Mouse (Mus musculus) liver (tissue): Measurements from ENCODE around the gene Hspb8.
"Not testable (repeated sequence)": the region's sequence is repeated elsewhere in the genome, so short reads cannot be mapped to it uniquely, and the experiment has no call there.

Source experiments
- DNase-seq: peaks from one replicate; pipeline ENCODE4 v3.0.0-alpha.2; 2020; ENCODE audit warnings: mixed read lengths

Hspb8 gene

DNA sequence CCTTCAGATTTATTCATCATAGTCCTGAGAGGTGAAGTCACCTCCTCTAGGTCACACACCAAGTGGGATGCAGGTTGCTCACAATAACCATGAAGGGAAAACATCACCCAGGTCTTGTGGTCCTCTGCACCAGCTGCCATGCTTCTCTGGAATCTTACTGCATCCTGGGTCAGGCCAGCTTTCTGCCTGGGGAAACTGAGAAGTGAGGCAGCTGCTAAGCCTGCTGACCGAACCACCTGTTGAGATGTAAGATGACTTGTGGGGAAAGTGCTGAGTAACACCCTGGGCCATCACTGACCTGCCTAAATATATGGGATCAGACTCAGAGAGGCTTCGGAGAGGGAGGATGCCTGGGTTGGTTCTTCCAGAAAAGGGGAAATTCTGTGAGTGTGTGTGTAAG is 4.0 kb upstream of the Hspb8 start:
- no peak for DNase-seq

DNA sequence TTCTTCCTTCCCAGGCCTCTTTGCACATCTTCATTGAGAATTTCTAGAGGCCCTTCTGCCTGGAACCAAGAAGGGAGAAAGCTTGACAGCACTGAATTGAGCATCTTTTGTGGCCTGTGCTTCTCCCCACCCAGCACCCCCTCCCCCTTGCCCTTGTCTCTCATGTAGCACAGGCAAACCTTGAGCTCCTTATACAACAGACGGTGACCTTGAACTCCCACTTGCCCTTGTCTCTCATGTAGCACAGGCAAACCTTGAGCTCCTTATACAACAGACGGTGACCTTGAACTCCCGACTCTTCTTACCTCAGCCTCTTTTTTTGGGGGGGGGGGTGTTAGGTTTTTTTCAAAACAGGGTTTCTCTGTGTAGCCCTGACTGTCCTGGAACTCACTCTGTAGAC is 3.0 kb upstream of the Hspb8 start:
- not testable (repeated sequence) for DNase-seq

DNA sequence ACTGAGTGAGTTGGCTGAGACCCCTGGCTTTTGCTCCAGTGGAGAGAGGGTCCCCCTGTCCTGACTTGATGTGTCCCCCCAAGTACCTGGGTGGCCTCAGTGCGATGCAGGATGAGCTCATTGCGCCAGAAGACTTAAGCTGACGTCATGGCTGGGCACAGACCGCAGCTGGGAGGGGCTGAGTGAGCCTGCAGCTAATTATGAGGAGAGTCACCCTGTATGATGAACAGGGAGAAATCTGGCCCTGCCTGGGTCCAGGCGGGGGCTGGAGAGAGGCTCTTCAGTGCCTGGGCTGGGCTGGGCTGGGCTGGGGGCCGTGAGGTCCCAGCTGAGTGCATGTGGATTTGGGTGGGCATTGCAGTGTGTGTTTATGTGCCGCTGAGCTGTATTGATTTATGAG is 2.6 kb upstream of the Hspb8 start:
- no peak for DNase-seq

DNA sequence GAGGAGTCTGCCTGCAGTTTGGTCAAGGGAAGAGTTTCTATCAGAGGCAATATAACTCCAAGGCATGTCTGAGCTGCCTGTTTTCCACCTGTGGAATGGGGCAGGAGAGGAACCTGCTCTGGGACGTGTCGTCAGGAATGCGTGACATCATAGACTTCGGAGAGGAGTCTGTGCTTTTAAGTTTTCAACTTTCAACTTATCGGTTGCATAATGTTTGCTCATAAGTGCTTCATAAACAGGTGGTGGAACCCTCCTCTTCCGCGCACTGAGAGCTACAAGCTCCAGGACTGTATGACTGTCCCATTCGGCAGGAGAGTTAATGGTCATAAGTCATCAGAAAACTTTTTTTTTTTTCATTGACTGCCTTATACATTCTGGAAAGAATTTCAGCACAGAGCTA is 1.1 kb upstream of the Hspb8 start:
- no peak for DNase-seq

DNA sequence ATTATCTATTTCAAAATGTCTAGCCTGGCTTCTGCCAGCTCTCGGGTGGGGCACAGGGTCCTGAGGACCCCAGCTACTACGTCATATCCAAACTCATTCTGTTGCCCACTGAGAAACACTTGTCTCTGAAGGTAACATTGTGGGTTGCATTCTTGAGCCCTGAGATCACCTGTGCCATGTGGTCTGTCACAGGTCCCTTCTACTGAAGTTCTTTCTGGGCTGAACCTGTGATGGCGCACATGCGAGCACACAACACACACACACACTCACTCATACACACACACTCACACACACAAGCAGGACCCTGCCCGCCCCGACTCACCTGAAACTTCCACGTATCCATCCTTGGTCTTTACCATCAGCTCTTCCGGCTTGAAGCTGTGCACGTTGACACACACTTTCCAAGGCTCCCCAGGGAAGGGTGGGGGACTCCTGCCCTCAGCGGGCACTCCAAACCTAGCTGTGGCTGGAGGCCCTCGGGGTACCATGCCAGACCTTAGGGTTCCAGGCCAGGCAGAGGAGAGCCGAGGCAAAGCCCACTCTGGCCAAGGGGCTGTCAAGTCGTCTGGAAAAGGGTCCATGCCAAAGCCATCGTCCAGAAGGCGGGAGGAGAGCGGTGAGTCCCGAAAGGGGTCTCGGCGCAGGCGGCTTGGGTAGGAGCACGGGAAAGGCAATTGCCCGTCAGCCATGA is 728 bp downstream of the Hspb8 start:
- no peak for DNase-seq

DNA sequence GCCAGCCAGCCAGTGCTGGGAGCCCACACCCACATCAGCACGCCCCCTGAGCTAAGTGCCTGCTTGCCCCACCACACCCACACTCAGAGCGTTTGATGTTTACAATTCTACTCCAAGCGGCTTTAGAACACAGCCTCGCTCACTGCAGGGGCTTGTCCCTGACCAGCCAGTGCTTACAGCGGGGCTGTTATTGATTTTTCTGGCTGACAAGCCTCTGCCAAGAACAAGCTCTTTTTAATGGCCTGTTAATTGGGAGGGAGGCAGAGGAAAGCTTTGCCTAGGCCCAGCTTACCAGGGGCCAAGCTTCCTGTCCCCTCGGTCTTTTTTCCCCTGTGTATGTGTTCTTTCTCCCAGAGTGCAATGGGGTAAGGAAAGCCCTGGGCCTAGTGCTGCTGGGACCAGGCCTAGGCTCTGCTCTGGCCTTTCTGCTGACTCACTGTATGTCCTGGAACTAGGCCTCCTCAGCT is 1.9 kb downstream of the Hspb8 start:
- peak; percentile 40 for DNase-seq

DNA sequence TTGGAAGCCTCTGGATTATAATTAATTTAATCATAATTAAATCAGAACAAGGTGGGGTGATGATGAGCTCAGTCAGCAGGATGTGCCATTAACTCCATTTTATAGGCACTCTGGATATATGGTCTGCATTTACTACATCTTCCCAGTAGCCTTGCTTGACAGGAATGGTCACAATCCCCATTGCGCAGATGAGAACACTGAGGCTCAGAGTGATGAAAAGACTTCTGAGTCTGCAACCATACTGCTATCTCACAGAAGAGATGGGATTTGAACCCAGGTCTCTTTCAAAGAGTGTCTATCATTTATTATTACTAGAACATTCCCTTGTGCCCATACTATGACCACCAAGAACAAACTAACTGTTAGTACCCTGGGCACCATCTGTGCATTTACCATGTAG is 2.5 kb downstream of the Hspb8 start:
- DNase-seq: no peak

DNA sequence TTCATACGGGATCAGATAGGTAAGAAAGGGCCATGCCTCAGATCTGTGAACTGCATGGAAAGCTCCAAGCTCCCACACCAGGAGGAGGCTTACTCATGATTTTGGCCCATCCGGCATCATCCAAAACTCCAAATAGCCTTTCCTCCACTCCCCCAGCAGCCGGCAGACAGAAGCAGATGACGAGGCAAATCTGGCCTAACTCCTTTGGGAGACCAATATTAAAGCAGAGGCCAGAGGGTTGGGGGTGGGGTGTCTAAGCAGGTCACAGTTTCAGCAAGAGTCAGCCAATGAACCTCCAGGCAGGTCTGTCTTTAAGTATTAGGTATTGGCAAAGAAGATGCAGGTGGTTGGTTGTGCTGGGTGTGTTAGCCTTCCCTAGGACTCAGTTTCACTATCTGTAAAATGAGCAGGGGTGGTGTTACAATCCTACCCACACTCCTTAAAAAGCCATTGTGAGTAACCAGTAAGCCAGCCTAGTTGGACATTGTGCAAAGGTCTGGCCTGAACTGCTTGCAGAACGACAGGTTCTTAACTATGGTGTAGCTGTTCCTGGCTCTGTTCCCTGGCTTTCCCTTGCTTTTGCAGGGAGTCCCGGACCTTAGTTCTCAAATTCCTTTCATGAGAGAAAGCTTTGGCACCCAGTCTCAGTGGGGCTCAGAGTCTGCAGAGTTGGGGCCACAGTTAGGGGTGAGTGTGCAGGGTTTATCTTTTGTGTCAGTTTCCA is 3.2 kb downstream of the Hspb8 start:
- DNase-seq: no peak

DNA sequence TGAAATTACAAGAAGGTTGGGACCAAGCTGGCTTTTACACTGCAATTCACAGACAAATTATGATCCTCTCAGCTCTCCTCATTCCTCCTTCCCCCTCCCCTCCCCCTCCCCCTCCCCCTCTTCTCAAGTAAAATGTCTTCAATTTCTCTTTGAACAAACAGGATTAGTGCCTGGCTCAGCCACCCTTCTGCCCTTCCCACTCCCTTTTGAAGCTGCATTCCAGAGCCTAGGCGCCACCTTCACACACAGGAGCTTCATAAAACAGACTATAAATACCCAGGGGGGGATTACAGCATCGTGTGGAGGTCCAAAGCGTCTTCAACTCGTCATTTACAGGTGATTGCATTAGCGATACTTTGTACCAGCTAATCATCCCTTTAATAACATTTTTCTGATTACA is 6.5 kb downstream of the Hspb8 start:
- no peak for DNase-seq

DNA sequence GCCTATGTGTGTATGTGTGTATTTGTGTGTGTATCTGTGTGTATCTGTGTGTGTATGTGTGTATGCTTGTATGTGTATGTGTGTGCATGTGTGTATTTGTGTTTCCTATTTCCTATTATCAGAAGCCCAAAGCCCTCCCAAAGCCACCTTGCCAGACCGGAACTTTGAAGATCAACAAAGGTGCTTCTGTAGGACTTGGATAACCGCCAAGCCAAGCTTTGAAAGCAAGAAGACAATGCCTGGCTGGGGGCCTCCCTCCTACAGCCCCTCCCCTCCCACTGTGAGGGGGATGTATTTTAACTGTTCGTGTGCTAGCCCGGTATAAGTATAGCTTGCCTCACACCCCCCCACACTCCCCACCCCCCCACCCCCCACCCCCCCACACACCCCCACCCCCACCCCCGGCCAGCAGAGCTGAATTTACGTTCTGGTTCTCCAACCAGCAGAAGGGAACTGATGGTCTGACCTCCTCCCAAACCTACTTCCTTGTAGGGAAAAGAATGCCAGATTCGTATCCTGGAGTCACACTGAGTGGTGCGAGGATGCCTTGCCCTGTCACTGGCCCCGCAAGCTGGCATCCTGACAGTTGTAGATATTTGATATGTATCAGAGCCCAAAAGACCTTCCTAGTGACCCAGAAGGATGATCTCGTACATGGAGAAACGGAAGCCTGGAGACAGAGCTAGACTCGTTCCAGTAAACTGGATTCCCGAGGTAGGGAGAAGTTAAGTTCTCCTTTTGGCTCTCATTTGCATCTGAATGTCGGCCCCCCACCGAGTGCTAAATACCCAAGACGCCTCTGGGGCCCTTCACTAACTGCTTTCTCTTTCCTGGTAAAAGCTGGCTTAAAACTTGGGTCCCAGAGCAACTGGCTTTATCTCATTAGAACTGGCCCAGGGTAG is 12.7 kb downstream of the Hspb8 start:
- DNase-seq: no peak

DNA sequence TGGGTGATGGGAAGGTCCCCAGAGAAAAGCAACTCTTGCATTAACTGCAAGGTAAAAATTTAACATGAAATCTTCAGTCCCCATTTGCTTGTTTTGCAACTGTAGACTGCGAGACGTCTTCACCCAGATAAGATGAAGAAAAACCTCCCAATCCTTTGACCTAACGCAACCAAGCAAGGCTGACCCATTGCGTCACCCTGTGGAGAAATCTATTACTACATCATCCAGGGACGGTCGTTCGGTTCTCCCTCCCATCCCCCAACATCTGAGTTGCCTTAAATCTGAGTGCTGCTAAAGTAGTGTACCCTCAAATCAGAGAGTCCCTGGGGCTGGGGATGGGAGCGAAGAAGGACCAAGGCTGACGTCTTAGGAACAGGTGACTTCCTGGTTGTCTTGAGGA is 13.7 kb downstream of the Hspb8 start:
- DNase-seq: no peak

DNA sequence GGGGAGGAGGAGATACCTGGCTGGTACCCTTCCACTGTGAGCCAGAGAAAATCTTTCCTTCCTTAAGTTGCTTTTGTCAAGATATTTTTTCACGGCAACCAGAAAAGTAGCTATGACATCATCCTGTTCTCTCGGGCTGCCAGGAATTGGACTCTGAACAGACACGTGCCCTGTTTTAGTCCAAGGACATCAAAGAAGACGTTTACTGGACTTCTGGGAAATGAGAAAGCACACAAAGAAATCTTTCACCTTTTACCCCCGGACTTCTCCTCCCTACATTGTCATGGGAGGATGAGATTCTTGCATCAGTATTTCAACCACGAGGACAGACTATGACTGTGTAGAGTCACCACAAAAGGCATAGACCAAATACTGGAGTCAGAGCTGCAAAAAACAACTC is 14.7 kb downstream of the Hspb8 start:
- no peak for DNase-seq

DNA sequence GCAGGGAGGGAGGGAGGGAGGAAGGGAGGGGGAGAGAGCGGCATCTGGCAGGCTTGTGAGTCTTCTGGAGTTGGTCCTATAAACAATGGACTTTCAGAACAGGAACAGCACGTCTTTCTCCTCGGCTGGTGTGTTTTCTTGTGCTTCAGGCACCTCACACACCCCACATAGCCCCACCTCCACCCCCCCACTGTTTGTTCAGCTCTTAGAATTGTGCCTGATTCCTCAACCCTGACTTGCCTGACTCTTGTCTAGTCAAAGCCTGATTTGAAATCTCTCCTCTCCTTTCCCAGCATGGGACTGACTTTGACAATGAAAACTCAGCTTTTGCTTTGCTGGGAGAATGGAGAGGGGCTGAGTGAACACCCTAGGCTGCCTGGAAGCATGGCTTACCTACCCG is 15.3 kb downstream of the Hspb8 start:
- DNase-seq: no peak

DNA sequence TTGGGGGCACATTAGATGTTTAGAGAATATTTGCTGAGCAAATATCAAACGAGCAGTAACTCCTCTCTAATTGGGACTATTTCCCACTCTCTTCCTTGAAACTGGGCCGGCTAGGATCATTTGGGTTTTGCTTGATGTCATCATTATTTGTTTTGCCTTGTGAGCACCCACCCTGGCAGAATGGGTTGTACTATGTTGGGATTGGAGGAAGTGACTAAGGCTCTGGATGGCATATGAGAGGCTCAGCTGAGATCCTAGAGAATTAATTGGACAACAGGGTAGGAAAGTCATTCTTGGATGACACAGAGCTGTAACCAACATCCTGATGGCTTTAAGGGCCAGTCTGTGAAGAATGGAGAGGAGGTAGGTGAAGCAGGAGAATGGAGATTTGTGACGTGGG is 16.2 kb downstream of the Hspb8 start:
- no peak for DNase-seq

DNA sequence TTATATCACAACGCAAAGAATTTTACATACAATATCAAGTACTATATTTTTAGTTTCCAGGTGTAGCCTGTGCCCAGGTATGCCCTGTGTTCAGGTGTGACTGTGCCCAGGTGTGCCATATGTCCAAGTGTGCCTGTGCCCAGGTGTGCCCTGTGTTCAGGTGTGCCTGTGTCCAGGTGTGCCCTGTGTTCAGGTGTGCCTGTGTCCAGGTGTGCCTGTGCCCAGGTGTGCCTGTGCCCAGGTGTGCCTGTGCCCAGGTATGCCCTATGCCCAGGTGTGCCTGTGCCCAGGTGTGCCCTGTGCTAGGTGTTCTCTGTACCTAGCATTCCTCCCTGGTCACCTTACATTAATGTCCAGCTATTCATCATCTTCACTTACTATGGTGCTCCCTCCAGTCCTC is 16.7 kb downstream of the Hspb8 start:
- DNase-seq: no peak

DNA sequence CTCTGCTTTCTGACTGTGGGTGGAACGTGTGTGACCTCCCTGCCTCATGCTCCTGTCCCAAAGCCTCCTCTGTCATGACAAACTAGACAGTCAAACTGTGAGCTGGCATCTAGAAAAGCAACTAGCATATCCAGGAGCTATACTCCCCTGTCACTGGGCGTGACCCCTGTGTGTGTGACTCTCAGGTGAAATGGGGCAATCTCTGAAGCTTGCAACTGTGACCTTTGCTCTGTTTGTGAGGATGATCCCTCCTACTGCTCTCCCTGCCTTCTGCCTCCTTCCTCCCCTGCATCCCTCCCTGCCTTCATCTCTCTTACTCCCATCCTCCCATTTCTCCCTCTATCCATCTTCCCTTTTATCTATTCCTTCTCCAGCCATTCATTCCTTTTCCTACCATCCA is 18.6 kb downstream of the Hspb8 start:
- DNase-seq: no peak

DNA sequence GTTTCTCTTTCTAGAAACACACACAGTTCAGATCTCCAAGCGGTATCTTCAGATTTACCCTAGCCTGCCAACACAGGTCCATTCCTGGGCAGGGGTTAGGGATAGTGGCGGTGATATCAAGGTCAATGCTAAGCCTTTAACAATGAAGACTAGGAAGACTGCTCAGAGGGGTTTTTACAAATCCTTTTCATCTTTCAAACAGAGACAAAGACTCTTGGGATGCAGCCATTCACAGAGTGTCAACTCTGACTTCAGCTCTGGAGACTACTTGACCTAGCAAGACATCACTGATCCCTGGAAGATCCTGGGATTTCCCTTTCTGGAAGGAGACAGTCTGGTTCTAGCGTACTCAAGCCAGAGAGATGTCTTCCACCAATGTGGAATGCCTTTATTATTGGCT is 21.9 kb downstream of the Hspb8 start:
- no peak for DNase-seq

DNA sequence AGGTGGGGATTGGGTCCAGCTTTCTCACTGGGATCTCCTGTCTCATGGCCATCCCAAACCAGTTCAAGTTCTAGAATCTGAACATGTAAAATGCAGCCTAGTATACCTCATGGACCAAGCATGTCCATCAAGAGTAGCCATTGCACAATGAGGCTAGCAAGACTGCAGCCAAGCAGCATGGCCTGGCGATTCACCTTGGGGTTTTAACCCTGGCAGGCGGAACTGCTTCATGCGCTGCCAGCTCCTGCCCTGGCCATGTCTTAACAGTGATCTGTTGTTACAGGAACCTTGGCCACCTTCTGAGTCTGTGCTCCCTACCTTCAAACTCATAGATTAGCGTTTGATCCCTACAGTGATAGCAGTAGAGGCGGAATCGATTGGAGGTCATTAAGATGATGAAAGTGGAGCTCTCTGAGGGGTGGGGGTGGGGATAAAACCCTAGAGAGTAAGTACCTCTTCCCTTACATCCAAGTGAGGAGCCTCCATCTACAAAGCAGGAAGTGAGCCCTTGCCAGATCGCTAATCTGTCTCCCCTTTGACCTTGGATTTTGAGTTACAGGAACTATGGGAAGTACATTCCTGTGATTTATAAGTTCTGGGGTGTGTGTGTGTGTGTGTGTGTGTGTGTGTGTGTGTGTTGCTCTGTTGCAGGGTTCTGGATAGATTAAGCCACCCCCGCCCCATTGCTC is 22.5 kb downstream of the Hspb8 start:
- DNase-seq: no peak

DNA sequence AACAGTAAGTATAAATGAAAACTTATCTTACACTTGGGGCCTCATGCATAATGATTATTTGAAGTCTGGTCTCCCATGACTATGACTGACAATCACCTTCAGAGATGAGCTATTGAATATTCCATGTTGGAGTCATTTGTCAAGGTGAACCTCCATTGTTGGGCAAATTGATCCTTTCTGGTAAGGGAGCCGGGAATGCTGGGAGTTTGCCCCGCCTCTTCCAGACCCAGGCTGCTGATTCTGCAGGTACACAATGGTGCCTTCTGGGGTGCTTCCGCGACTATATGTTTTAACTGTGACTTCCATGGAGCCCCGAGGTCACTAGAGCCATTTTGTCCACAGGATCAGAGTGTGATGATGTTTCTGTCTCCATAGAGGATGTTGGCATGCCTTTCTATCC is 26.6 kb downstream of the Hspb8 start:
- no peak for DNase-seq

DNA sequence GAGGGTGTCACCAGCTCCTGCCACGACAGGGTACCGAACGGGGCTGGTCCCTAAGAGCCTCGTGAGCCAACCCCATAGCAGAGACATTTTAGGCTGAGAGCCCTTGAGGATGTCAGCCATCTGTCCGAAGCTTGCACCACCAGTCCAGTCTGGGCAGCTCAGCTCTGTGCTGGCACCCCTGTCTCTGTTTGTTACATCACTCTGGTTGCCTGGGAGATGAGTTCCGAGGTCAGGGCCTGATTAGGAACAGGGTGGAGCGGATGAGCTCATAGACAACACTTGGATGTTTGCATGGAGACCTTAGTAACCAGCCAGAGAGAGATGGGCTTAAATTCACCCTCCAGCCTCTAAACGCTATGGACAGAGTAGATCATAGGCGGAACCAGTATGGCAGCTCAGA is 30.1 kb downstream of the Hspb8 start:
- no peak for DNase-seq

DNA sequence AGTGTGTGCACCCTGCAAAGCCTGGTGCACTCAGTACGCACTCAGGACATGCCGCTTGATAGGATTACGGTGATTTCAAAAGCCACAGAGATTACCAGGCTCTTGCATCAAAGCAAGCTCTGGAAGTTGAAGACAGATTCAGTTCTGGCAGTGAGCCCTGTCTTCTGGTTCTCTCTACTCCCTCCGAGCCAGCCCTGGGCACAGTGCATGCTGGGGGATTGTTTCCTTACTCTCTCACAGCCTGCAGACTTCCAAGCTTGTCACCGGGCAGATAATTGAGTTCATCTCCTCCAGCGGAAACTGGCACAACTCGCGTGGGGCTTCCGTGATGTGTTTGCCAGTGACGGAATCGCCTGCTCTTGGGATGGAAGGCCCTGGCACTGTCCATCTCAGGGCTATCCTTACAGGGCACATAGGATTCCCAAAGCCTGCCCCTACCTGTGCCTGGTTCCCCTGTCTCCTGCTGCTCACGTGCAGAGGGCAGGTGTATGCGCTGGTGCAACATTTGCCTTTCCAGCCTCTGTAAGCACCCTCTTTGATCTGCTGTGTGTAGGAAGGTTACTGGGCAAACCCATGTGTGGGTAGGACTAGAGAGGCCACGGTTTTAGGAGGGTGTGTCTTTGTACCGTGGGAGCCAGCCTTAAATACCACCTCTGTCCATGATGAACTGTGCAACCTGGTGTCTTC is 32.7 kb downstream of the Hspb8 start:
- peak; percentile 11 for DNase-seq

DNA sequence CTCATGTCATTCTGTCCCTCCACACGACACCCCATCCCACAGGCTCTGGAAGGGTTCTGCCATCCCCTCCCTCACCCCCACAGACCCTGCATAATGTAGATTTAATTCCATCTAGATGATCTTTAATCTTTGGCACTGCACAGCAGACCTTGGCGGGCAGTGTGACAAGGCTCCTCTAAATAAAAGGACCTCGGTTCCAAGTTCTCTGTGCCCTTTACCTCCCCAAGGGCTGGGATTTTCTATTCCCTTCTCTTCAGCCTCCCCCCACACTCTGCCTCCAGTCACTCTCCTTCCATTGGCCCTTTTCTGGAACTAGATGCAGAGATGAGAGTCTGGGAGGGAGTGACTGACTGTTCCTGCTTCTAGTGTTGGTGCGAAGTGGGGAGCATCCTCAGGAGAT is 33.3 kb downstream of the Hspb8 start:
- no peak for DNase-seq
